Mouse (Mus musculus) monocyte, adult 5-6 weeks (primary cell): ENCODE data around the gene Dck. TPM values are rescaled to one million over a fixed set of nuclear protein-coding genes. Genes with fewer than 3 reads are reported as not detected.

Experiments
- total RNA-seq: library from RNA; stranded (forward); fragments of 200-1000, 200-491, 200-594 nt; gene quantifications from 3 replicates; pipeline ENCODE4 v1.2.3, GENCODE M21; 2017

The Dck gene
- total RNA-seq, 1 experiment from 2014 or later: 19.1 TPM

Other genes with a start within 250 kb of the Dck start
- 227 to 282 TPM (median 255 TPM) in 3 replicates for gene Jchain, start 237.1 kb upstream of the Dck start, total RNA-seq
- 68.4 to 86.2 TPM (median 73.0 TPM) in 3 replicates for gene Utp3, start 210.5 kb upstream of the Dck start, total RNA-seq
- gene Rufy3, start 200.0 kb upstream of the Dck start, total RNA-seq: 27.2 to 35.3 TPM (median 32.9 TPM) in 3 replicates
- gene Grsf1, start 88.8 kb upstream of the Dck start, total RNA-seq: 64.2 to 83.6 TPM (median 72.0 TPM) in 3 replicates
- 12.2 to 18.6 TPM (median 16.3 TPM) in 3 replicates for gene Mob1b, start 44.1 kb upstream of the Dck start, total RNA-seq
- not detected in 3 replicates for gene Slc4a4, start 121.8 kb downstream of the Dck start, total RNA-seq